Mouse (Mus musculus) neural tube, embryonic 12.5 days (tissue): ENCODE measurements around the gene Cops4. TPM values are rescaled to one million over a fixed set of nuclear protein-coding genes. Genes with fewer than 3 reads are reported as not detected.

ENCODE experiments used
- ATAC-seq: fragments of 200-750 bp; cut with Nextera tagmentation; 2 replicates; pipeline ENCODE4 v1.8.0; 2017; ENCODE audit warnings: low read depth, mild to moderate bottlenecking, moderate TSS enrichment, moderate library complexity; ENCODE audit not compliant: low FRiP score
- H3K27ac ChIP-seq: fragments of 300-500 bp; sonication (generic); 2 replicates; pipeline ENCODE4 v1.5.1; 2016
- H3K27me3 ChIP-seq: fragments of 300-500 bp; sonication (generic); replicated peaks from 2 replicates; pipeline ENCODE4 v1.6.1; 2016; ENCODE audit warnings: mild to moderate bottlenecking
- H3K36me3 ChIP-seq: fragments of 300-500 bp; sonication (generic); 2 replicates; pipeline ENCODE4 v1.6.1; 2016; ENCODE audit warnings: mild to moderate bottlenecking
- H3K4me1 ChIP-seq: fragments of 300-500 bp; sonication (generic); 2 replicates; pipeline ENCODE4 v1.6.1; 2016
- H3K4me2 ChIP-seq: fragments of 300-500 bp; sonication (generic); replicated peaks from 2 replicates; pipeline ENCODE4 v1.6.1; 2016; ENCODE audit warnings: mild to moderate bottlenecking
- H3K4me3 ChIP-seq: fragments of 300-500 bp; sonication (generic); 2 replicates; pipeline ENCODE4 v1.5.1; 2016
- H3K9ac ChIP-seq: fragments of 300-500 bp; sonication (generic); 2 replicates; pipeline ENCODE4 v1.6.1; 2016; ENCODE audit warnings: mild to moderate bottlenecking
- H3K9me3 ChIP-seq: fragments of 300-500 bp; sonication (generic); 2 replicates; pipeline ENCODE4 v1.6.1; 2016; ENCODE audit warnings: mild to moderate bottlenecking
- WGBS: fragments of 180-500 bp; shearing (Covaris S2); methylation state at CpG from one replicate; pipeline ENCODE4 v1.1.7; 2016; 5-methylcytosine and 5-hydroxymethylcytosine counted together
- polyA plus RNA-seq: library from polyadenylated mRNA; unstranded; fragments of >200 nt; fragmentation: Nextera tagmentation; extraction: Ambion mirVana; gene quantifications from 2 replicates; pipeline ENCODE4 v1.2.1, GENCODE M21; 2016

Gene Cops4
- polyA plus RNA-seq, 1 experiment from 2014 or later, result 197 TPM

DNA sequence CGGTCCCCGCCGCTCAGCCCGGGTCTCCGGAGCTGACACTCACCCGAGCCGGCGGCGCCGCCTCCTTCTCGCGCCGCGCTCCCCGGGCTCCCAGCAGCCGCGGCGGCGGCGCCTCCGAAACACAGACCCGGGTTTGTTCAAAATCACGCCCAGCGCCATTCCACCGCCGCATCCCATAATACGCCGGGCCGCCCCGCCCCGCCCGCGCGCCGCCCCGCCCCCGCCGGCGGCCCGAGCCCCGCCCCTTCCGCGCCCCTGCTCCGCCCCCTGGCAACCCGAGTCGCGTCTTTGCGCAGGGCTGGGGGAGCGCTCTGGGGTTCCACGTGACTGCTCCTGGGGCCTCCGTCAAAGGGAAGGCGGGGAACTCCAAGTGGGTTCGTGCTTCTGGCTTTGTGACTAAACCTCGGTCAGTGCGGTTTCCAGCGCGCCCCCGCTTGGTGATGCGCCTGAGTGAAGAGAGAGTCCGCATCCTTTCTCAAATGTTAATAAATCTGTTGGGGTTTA lies 17.6 kb upstream of the Cops4 start, which contains the start of gene Lin54:
Lin54 (minus strand) TSS at position 182 of the 504 bp plus-strand sequence.
- Histone ChIP-seq H3K4me3 (peak within 1 kb of the TSS; percentile 68), H3K27ac (0 out of 2 replicates have a peak within 1 kb of the TSS, but pooled peaks have one; percentile 27), H3K9ac (peak within 1 kb of the TSS; percentile 56), H3K36me3 (no peaks in the 10 kb centered on the region), H3K4me2 (peak within 1 kb of the TSS; percentile 83), H3K27me3 (no peaks in the 10 kb centered on the region), H3K4me1 (peaks cover 18% of the 10 kb centered on the region), H3K9me3 (no peaks in the 10 kb centered on the region)
- under 1% methylated on average over 60 of the region's 60 CpGs for WGBS
- peak; percentile 93 for ATAC-seq

DNA sequence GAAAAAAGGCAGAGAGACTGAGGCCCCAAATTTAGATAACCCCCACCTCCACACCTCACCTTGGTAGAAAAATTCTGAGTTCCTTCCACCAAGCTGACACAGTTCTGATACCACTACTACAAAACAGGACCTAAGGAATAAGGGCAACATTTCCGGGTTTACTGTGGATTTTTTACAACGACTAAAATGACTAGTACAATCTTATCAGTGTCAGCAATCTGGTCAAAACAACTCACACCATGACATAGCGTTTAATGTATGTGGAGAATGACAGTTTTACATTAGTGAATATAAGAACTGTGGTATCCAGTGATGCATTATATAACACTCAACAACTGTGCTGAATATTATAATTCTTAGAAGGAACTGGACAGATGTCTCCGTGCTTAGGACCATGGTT lies 16.8 kb upstream of the Cops4 start:
- H3K36me3 ChIP-seq, result no peaks in the 10 kb centered on the region
- H3K27me3 ChIP-seq, result no peaks in the 10 kb centered on the region
- H3K4me1 ChIP-seq, result peaks cover 18% of the 10 kb centered on the region
- no peak overlapping the region for H3K4me3 ChIP-seq
- no peak overlapping the region for H3K27ac ChIP-seq
- no peak overlapping the region for H3K9ac ChIP-seq
- H3K9me3 ChIP-seq, result no peaks in the 10 kb centered on the region
- H3K4me2 ChIP-seq, result peak overlapping the region; percentile 83
- ATAC-seq, result no peak
- 88% methylated on average over 4 of the region's 4 CpGs for WGBS

DNA sequence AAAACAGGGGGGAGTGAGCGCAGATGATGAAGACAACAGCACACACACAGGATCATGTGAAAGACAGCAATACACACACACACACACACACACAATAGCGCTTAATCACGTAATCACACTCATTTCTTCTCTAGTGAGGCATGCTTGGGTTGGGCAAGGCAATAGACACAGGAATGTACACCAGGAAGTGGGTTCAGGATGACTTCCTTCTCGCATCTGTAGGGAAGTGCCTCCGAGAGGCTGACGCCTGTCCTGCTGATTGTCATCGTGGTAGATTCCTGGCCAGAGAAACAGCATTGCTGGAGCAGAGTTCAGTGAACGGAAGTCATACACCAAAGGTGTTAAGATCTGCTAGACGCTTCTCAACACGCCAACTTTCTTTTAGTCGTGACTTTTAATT lies 8.9 kb upstream of the Cops4 start:
- no peak overlapping the region for H3K9ac ChIP-seq
- H3K27ac ChIP-seq, result no peak overlapping the region
- H3K27me3 ChIP-seq, result no peaks in the 10 kb centered on the region
- no peaks in the 10 kb centered on the region for H3K9me3 ChIP-seq
- H3K4me1 ChIP-seq, result no peaks in the 10 kb centered on the region
- no peaks in the 10 kb centered on the region for H3K36me3 ChIP-seq
- H3K4me2 ChIP-seq, result no peak overlapping the region
- ATAC-seq, result no peak
- no peak overlapping the region for H3K4me3 ChIP-seq
- WGBS, result 79% methylated on average over 11 of the region's 11 CpGs

DNA sequence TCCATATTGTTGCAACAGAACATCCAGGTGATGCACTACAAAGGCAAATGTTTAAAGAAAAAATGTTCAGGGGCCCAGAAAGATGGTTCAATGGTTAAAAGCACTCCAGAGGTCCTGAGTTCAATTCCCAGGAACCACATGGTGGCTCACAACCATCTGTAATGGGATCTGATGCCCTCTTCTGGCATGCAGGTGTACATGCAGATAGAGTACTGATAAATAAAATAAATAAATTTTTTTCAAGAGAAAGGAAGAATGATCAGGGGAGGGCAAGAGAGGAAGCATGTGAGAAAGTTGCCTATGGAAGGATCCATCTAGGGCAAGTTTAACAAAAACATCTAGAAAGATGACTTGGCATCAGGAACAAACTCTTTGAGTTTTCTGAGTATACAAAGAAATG lies 5.5 kb upstream of the Cops4 start:
- no peak overlapping the region for H3K4me3 ChIP-seq
- no peak overlapping the region for H3K27ac ChIP-seq
- no peak overlapping the region for H3K9ac ChIP-seq
- no peak for ATAC-seq
- H3K4me1 ChIP-seq, result peaks cover 2% of the 10 kb centered on the region
- H3K9me3 ChIP-seq, result no peaks in the 10 kb centered on the region
- no peaks in the 10 kb centered on the region; the same call in 1 of the 2 replicates for H3K27me3 ChIP-seq
- H3K4me2 ChIP-seq, result no peak overlapping the region
- H3K36me3 ChIP-seq, result no peaks in the 10 kb centered on the region

DNA sequence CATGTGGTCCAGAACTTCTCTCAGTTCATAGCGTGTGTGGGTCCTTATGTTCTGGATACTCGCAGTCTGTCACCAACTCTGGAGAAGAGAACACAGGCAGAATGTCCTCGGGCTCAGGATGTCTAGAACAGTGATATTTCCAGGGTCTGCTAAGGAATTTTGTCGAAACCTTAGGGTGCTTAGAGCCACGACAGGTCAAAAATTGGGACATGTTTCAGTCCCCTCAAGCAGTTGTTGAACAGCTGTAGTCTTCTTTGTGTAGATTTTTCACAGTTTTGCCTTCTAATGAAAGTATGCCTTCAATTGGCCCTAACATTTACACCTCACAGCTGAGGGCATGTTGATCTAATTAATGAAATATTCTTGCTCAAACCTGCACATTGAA lies 910 bp downstream of the Cops4 start:
- Histone ChIP-seq H3K4me3 (peak overlapping the region; percentile 82), H3K27me3 (no peaks in the 10 kb centered on the region; the same call in 1 of the 2 replicates), H3K4me1 (peaks cover 15% of the 10 kb centered on the region), H3K4me2 (peak overlapping the region; percentile 80), H3K9ac (peak overlapping the region; percentile 82), H3K36me3 (no peaks in the 10 kb centered on the region), H3K9me3 (no peaks in the 10 kb centered on the region), H3K27ac (no peak overlapping the region)
- 13% methylated on average over 5 of the region's 5 CpGs for WGBS
- ATAC-seq, result no peak

DNA sequence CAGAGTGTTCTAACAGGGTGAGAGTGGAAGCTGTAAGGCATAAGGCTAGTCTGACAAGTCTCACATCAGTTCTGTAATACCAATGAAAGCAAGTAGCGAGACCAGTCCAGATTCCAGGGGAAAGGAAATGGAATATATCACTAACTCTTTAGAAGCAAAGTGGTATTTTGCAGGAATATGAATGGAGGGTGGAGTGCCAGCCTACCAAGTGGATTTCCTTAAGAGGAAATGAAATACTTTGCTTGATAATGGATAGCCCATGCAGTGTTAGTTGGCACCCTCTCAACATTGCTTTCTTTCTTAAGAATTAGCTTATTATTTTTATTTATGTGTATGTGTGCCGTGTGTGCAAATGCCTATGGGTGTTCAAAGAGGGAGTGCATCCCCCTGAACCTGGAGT lies 2.1 kb downstream of the Cops4 start:
- ATAC-seq, result no peak
- Histone ChIP-seq H3K4me1 (peaks cover 15% of the 10 kb centered on the region), H3K27me3 (no peaks in the 10 kb centered on the region; the same call in 1 of the 2 replicates), H3K9me3 (no peaks in the 10 kb centered on the region), H3K36me3 (no peaks in the 10 kb centered on the region), H3K4me2 (0 out of 2 replicates have a peak overlapping the region, but pooled peaks have one; percentile 2), H3K27ac (no peak overlapping the region), H3K4me3 (no peak overlapping the region), H3K9ac (no peak overlapping the region)
- WGBS, result 95% methylated on average over 2 of the region's 2 CpGs

DNA sequence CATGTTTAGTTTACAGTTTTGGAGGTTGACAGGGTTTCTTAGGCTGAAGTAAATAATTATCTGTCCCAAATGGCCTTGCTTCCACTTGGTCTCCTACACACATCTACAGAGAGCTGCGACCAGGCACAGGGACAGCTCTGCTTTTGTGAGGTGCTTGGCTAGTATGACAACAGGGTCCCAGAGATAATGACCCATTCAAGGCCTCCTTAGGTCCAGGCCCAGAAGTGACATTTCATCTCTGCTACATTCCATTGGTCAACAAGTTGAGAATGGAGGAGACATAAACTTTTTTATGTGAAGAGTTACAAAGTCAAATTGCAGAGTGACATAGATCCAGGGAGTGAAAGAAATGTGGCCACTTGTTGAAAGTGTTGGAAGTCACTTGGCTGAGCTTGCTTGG lies 5.2 kb downstream of the Cops4 start:
- Histone ChIP-seq H3K27ac (no peak overlapping the region), H3K4me1 (peaks cover 11% of the 10 kb centered on the region), H3K27me3 (no peaks in the 10 kb centered on the region), H3K9me3 (no peaks in the 10 kb centered on the region), H3K9ac (no peak overlapping the region), H3K4me3 (no peak overlapping the region), H3K4me2 (no peak overlapping the region), H3K36me3 (0 out of 2 replicates have a peak, but pooled peaks cover under 1% of the 10 kb centered on the region)
- whole genome bisulfite sequencing, result 93% methylated on average over 1 of the region's 1 CpGs
- no peak for ATAC-seq

DNA sequence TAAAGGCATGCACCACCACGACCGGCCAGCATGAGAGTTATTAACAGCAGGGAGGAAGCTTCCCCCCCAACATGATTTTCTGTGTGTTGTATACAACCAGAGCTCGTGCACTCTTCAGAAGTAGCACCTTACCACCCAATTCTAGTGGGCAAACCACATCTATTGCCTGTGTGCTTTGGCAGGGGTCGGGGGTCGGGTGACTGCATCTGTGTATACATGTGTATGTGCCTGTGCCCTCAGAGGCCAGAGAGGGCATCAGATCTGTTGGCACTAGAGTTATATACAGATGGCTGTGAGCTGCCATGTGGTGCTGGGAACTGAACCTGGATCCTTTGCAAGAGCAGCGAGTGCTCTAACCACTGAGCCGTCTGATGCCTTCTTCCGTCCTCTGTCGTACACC lies 6.8 kb downstream of the Cops4 start:
- Histone ChIP-seq H3K9me3 (no peaks in the 10 kb centered on the region), H3K4me1 (peaks cover 2% of the 10 kb centered on the region), H3K27me3 (no peaks in the 10 kb centered on the region), H3K4me3 (no peak overlapping the region), H3K27ac (no peak overlapping the region), H3K9ac (no peak overlapping the region), H3K4me2 (no peak overlapping the region), H3K36me3 (peaks cover 14% of the 10 kb centered on the region)
- WGBS, result 96% methylated on average over 9 of the region's 9 CpGs
- ATAC-seq, result no peak

DNA sequence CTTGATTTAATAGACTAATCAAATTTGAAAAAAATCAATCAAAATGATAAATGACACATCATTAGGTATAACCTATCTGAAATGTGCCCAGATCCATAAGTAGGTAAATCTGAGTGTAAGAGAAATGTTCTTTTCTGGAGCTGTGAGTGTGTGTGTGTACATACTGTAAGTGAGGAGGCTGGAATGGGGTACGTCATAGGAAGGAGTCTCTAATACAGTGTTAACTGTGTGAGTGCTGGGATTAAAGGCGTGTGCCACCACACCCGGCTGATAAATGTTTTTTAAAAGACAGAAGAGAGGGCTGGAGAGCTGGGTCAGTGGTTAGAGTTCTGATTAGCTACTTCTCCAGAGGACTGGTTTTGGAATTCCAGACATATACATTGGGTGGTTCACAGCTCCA lies 7.5 kb downstream of the Cops4 start:
- Histone ChIP-seq H3K9me3 (no peaks in the 10 kb centered on the region), H3K4me3 (no peak overlapping the region), H3K4me2 (no peak overlapping the region), H3K36me3 (peaks cover 21% of the 10 kb centered on the region), H3K9ac (no peak overlapping the region), H3K27me3 (no peaks in the 10 kb centered on the region), H3K4me1 (no peaks in the 10 kb centered on the region), H3K27ac (no peak overlapping the region)
- 90% methylated on average over 3 of the region's 3 CpGs for WGBS
- no peak for ATAC-seq

DNA sequence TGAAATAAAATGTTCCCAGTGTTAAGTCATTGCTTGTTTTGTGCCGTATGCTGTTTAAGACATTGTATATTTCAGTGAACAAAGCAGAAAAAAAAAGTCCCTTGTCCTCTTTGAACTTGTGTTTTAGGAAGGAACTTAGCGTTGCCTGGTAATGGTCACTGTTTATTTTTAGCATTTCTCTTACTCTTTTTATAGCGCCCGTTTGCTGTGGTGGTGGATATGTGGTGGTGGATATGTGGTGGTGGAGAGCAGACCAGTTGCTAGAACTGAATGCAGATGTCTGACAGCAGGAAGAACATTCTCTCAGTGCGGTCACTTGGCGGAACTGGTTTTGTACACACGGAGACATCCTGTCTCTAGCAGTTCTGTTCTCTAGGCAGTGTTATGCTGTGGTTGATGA lies 8.1 kb downstream of the Cops4 start:
- Histone ChIP-seq H3K4me2 (no peak overlapping the region), H3K36me3 (peaks cover 27% of the 10 kb centered on the region), H3K4me1 (no peaks in the 10 kb centered on the region), H3K9ac (no peak overlapping the region), H3K27ac (no peak overlapping the region), H3K9me3 (no peaks in the 10 kb centered on the region), H3K4me3 (no peak overlapping the region), H3K27me3 (no peaks in the 10 kb centered on the region)
- 83% methylated on average over 7 of the region's 7 CpGs for WGBS
- no peak for ATAC-seq

DNA sequence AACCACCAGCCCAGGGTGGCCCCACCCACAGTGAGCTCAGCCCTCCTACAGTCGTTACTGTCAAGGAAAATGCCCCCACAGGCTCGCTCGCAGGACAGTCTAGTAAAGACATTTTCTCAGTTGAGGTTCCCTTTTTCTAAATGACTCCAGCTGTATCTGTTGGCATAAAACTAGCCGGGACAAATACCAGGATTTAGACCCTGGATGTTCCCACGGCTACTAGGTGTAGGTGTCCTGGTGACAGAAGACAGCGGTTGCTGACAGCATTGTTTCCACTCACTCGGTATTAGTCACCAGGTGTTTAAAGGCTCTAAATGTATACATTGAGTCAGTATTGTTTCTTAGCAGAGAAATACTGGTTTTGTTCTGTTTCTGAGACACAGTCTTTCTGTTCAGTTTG lies 17.7 kb downstream of the Cops4 start:
- H3K27me3 ChIP-seq, result no peaks in the 10 kb centered on the region
- H3K9ac ChIP-seq, result no peak overlapping the region
- no peaks in the 10 kb centered on the region for H3K4me1 ChIP-seq
- no peak overlapping the region for H3K27ac ChIP-seq
- WGBS, result 76% methylated on average over 7 of the region's 7 CpGs
- H3K4me2 ChIP-seq, result no peak overlapping the region
- no peaks in the 10 kb centered on the region for H3K9me3 ChIP-seq
- ATAC-seq, result no peak
- peaks cover 52% of the 10 kb centered on the region for H3K36me3 ChIP-seq
- no peak overlapping the region for H3K4me3 ChIP-seq

DNA sequence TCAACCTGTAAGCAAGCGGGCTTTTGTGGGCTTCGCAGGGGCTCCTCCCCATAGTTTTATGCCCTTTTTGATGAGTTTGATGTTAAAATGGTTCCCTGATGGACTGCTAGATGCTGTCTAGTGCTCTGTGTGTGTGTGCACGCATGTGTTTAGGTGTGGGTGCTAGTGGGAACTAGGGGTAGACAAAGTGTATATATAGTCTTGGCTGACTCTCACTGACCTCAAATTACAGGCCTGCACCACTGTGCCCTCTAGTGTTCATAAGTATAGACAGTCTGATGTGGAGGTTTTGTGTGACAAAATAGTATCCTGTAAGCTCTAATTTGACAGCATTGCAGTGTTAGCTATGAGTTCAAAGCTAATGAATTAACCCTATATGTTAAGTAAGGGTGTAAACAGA lies 18.5 kb downstream of the Cops4 start:
- WGBS, result 91% methylated on average over 3 of the region's 3 CpGs
- ATAC-seq, result no peak
- no peaks in the 10 kb centered on the region for H3K9me3 ChIP-seq
- no peaks in the 10 kb centered on the region for H3K4me1 ChIP-seq
- no peak overlapping the region for H3K27ac ChIP-seq
- peaks cover 50% of the 10 kb centered on the region for H3K36me3 ChIP-seq
- H3K27me3 ChIP-seq, result no peaks in the 10 kb centered on the region
- H3K4me3 ChIP-seq, result no peak overlapping the region
- H3K9ac ChIP-seq, result no peak overlapping the region
- H3K4me2 ChIP-seq, result no peak overlapping the region

DNA sequence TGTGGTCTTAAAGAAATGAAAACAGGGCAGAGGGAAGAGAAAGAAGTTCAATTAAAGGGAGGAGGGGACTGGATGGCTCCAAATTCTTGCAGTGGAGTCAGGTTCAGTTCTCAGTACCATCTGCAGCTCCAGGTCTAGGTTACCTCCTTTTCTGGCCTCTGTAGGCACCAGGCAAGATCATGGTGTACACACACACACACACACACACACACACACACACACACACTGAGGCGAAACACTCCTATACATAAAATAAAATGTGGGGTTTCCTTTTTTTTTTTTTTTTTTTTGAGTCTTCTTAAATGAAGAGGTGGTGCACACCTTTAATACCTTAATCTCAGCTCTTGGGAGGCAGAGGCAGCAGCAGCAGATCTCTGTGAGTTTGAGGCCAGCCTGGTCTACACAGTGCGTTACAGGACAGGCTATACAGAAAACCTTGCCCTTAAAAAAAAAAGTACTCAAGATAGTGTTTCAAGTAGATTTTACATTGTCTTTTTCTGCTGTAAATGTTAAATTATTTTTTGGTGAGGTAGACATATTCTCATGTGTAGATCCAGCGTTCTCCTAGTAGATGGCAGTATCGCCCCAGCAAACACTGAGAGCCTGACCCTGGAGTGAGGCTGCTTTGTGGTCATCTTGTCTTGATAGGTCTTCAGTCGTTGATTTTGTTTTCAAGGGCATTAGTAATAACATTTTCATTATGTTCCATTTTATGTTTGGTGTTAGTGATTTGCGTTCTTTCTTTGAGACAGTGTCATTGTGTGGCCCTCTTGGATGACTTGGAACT lies 28.4 kb downstream of the Cops4 start:
- Histone ChIP-seq H3K4me1 (no peaks in the 10 kb centered on the region), H3K9me3 (no peaks in the 10 kb centered on the region), H3K27ac (no peak overlapping the region), H3K4me3 (no peak overlapping the region), H3K9ac (no peak overlapping the region), H3K4me2 (no peak overlapping the region), H3K36me3 (peaks cover 77% of the 10 kb centered on the region), H3K27me3 (no peaks in the 10 kb centered on the region)
- WGBS, result 94% methylated on average over 6 of the region's 6 CpGs
- ATAC-seq, result no peak
